Mouse (Mus musculus) frontal cortex, adult (tissue): ENCODE data around the gene Gm49384.

Source experiments
- ATAC-seq: cut with Nextera tagmentation; 2 replicates; pipeline ENCODE4 v1.9.2; 2017; ENCODE audit warnings: mild to moderate bottlenecking, moderate library complexity, mixed read lengths; ENCODE audit not compliant: low TSS enrichment

The Gm49384 gene

DNA sequence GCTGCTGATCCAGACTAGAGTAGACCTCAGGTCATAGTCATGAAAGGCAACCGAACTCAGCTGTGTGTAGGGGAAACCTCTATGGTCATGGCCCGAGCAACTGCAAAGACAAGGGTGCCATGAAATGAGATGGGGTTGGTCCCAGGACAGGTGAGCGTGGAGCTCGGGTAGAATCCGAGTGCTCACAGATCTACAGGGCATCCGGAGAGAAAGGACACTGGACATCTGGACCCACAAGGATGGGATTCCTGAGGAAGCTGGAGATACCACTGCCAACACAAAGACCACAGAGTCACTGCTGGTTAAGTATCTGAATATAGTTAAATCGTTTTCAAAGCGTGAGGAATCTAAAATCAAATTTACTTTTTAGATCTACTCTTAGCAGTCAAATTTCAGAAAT, 3.3 kb upstream of the Gm49384 start:
- ATAC-seq = no peak

DNA sequence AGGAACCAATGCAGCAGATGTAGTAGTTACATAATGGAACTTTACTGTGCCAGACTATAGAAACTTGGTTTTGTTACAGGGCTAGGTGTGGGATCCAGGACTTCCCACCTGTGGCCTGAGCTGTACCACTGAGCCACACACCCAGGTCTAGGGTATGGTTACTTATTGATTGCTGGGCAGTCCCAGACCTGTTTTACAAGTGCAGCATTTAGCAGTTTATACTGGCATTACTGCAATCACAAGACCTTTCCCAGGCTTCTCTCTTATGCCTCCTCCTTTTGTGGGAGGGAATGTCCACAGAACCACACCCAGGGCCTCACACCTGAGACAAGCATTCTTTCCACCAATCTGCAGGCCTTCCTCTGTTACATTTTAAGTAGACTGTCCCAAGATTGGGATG, 5.1 kb downstream of the Gm49384 start:
- ATAC-seq = no peak

- peak; percentile 21 for ATAC-seq
Observed at GRCm38 (mm10) chr12:69198164-69198535, 5.9 kb downstream of the Gm49384 start, which contains the start of gene Dnaaf2. Dnaaf2 (minus strand) TSS chr12:69198429.

GRCm38 (mm10) chr12:69197378-69198163, 6.5 kb downstream of the Gm49384 start:
- peak; percentile 69 for ATAC-seq

GRCm38 (mm10) chr12:69196444-69197377, 7.4 kb downstream of the Gm49384 start, which contains the start of gene Gm49383:
Gm49383 (minus strand) TSS chr12:69197104.
- ATAC-seq = peak; percentile 93

DNA sequence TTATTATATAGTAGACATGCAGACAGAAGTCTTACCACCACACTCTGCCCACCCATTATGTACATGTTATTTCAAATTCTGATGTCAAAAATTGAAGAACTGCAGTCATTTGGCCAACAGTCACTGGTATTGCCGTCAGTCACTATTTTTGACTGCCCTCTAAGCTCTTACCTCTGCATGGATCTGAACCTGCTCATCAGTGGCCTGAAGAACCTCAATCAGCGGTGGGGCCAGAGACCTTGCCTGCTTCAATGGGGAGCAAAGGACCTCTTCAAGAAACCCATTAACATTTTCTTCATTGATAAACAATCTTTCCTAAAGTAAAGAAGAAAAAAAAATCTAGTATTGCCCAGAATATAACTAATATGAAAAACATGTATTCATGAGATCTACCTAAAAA, 11.4 kb downstream of the Gm49384 start:
- ATAC-seq = no peak

GRCm38 (mm10) chr12:69191396-69191795, 12.7 kb downstream of the Gm49384 start:
- ATAC-seq = no peak

DNA sequence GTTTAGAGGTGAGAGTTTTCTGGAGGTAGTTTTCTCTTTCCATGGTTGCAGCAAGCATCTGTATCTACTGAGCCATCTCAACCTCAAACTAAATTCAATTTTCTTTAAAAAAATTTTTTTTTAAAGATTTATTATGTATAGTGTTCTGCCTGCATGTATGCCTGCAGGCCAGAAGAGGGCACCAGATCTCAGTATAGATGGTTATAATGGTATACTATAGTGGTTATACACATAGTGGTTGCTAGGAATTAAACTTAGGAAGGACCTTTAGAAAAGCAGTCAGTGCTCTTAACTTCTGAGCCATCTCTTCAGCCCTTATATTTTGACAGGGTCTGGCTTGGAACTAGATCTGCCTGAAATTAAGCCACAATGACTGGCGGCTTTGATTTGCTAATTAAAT, 13.5 kb downstream of the Gm49384 start:
- no peak for ATAC-seq

DNA sequence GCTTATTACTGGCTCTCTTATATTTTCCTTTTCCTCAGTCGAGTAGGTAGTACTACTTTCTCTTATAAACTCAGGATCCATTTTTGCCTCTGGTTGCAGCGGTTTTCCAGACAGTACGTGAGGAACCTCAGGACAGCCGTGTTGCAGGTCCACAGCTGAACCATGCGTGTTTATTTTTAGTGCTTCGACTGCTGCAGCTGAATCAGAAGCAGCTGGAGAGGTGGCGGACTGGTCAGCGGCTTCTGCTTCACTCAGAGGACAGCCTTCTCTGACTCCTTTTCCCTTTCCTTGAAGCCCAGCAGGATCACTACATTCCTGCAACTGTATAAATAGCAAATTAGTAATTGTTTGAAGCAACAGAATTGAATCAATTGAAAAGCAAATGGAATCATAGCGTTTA, 14.0 kb downstream of the Gm49384 start:
- no peak for ATAC-seq

DNA sequence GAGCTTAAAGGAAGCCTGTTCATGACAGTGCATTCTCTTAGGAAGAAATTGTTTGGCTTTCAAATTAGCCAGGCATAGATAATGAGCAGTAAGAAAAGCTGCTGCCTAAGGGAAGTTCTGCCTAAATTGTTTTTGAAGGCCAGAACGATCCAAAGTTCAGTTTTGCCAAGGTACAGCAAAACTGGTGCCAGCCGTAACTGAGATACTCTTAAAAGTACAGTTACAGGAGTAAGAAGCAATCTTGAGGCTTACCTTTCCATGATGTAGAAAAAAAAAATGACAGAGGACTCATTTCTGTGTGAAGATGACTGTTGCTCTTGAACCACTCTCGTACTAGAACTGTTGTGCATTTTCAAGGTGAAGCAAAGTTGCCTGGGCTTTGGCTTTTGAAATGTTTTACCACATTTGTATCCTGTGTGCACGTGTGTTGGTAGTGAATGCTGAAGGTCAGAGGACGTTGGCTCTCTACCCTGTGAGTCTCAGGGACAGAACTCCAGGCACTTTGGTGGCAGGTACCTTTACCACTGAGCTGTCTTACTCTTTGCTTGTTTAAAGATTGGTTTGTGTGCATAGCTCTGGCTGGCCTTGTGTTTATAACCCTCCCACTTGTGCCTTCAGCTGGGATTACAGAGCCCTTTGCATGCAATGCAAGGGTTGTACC, 17.1 kb downstream of the Gm49384 start:
- ATAC-seq = no peak

GRCm38 (mm10) chr12:69185371-69185770, 18.7 kb downstream of the Gm49384 start:
- ATAC-seq = no peak

- peak; percentile 58 for ATAC-seq
Observed at GRCm38 (mm10) chr12:69184342-69185295, 19.4 kb downstream of the Gm49384 start.

GRCm38 (mm10) chr12:69183583-69184308, 20.3 kb downstream of the Gm49384 start, which contains the start of the genes Rpl36al and Mgat2:
Rpl36al (minus strand) TSS chr12:69184083.
Mgat2 (plus strand) TSS chr12:69184157.
- ATAC-seq = peak; percentile 98

GRCm38 (mm10) chr12:69181800-69182199, 22.3 kb downstream of the Gm49384 start:
- no peak for ATAC-seq

GRCm38 (mm10) chr12:69179371-69179770, 24.7 kb downstream of the Gm49384 start:
- ATAC-seq = no peak

- no peak for ATAC-seq
Observed at GRCm38 (mm10) chr12:69177526-69177925, 26.5 kb downstream of the Gm49384 start.

DNA sequence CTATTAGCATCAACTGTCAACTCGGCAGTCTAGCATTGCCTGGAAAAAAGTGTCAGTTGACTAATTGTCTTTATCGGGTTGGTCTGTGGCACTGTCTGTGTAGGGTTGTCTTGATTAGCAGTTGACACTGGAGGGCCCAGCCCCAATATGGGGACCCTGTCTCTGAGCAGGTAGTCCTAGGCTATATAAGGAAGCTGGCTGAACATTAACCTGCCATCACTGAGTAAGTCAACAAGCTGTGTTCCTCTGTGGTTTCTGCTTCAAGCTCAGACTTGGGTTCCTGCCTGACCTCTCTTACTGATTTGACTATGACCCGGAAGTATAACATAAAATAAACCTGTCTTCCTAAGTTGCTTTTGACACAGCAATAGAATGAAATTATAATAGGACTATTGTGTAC, 28.1 kb downstream of the Gm49384 start:
- ATAC-seq = no peak

DNA sequence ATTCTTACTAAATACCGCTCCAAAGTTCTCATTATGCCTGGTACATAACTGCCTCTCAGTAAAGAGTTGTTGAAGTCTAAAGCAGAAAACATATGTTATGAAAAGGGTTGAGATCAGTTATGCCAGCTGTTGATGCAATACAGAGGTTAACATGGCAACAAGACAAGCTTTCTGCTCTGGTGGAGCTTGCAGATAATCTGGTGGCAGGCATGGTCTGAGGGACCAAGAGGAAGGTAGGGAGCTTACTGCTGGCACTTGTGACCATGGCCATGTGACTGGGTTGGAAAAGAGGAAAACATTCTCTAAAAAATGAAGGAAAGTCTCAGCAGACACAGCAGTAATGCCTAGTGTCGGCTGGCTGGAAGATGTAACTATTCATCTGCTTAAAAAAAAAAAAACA, 32.8 kb downstream of the Gm49384 start:
- no peak for ATAC-seq

DNA sequence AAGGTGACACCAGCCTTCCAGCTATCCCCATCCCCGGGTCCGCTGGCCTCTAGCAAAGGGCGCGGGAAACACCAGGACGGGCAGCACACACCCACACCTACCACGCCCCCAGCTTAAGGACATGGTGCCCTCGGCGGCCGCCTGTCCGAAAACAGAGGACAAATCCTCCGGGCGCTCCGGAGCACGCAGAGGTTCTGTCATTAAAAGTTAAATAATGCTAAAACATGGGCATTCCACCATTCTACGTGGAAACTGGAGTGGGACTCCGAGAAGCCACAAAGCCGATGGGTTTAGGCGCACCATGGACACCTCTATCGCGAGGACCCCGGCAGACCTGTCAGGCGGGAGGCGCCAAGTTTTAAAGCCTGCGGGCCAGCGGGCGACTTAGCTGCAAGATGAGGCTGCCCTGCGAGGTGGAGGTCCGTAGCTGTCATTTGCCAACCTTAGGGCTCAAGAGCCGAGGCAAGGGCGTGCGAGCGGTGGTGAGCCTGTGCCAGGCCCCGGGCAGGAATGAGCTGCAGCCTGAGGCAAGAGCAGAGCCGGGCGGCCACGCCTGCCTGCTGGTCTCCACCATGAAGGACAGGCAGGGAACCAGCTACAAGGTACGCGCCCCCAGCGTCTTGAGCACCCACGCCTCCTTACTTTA, 35.5 kb downstream of the Gm49384 start, which contains the start of gene Lrr1:
Lrr1 (plus strand) TSS at position 354 of the 646 bp plus-strand sequence.
- ATAC-seq = peak; percentile 97
